Mouse (Mus musculus) limb, embryonic 10.5 days (tissue): ENCODE data around the gene Rtl8a. TPM values are rescaled to one million over a fixed set of nuclear protein-coding genes. Genes with fewer than 3 reads are reported as not detected.
A peak's percentile ranks its signal among the peaks of the same experiment; 100 is the strongest.
"Not testable (repeated sequence)": the region's sequence is repeated elsewhere in the genome, so short reads cannot be mapped to it uniquely, and the experiment has no call there.

Source experiments
- DNase-seq: peaks from one replicate; pipeline ENCODE4 v3.0.0-alpha.2; 2017; ENCODE audit warnings: low spot score
- H3K27ac ChIP-seq: fragments of 300-500 bp; sonication (generic); 2 replicates; pipeline ENCODE4 v1.5.1; 2016; ENCODE audit warnings: mild to moderate bottlenecking
- H3K27me3 ChIP-seq: fragments of 300-500 bp; sonication (generic); 2 replicates; pipeline ENCODE4 v1.6.1; 2016; ENCODE audit warnings: low read depth, mild to moderate bottlenecking; ENCODE audit not compliant: poor library complexity, severe bottlenecking
- H3K36me3 ChIP-seq: fragments of 300-500 bp; sonication (generic); 2 replicates; pipeline ENCODE4 v1.6.1; 2016; ENCODE audit warnings: mild to moderate bottlenecking, moderate library complexity
- H3K4me1 ChIP-seq: fragments of 300-500 bp; sonication (generic); 2 replicates; pipeline ENCODE4 v1.6.1; 2016
- H3K4me3 ChIP-seq: fragments of 300-500 bp; sonication (generic); 2 replicates; pipeline ENCODE4 v1.5.1; 2016; ENCODE audit warnings: mild to moderate bottlenecking, moderate library complexity
- H3K9me3 ChIP-seq: fragments of 300-500 bp; sonication (generic); replicated peaks from 2 replicates; pipeline ENCODE4 v1.6.1; 2016; ENCODE audit warnings: mild to moderate bottlenecking
- WGBS: fragments of 180-500 bp; shearing (Covaris S2); methylation state at CpG from one replicate; pipeline ENCODE4 v1.1.7; 2016; 5-methylcytosine and 5-hydroxymethylcytosine counted together
- polyA plus RNA-seq: library from polyadenylated mRNA; unstranded; fragments of >200 nt; fragmentation: Nextera tagmentation; extraction: Ambion mirVana; gene quantifications from 2 replicates; pipeline ENCODE4 v1.2.1, GENCODE M21; 2016

Rtl8a gene
- polyA plus RNA-seq, 1 experiment from 2014 or later = 44.4 TPM

GRCm38 (mm10) chrX:53611395-53611794, 32.1 kb downstream of the Rtl8a start:
- DNase-seq, H3K36me3 ChIP-seq, H3K4me1 ChIP-seq, H3K27ac ChIP-seq, H3K4me3 ChIP-seq, H3K9me3 ChIP-seq, H3K27me3 ChIP-seq: not testable (repeated sequence)

GRCm38 (mm10) chrX:53610571-53610970, 32.9 kb downstream of the Rtl8a start:
- Histone ChIP-seq H3K27me3 (no peaks in the 10 kb centered on the region), H3K36me3 (no peaks in the 10 kb centered on the region), H3K27ac (no peak overlapping the region), H3K4me1 (peaks cover 5% of the 10 kb centered on the region; the same call in 1 of the 2 replicates), H3K9me3 (no peaks in the 10 kb centered on the region), H3K4me3 (no peak overlapping the region)
- DNase-seq = peak; percentile 41
- 6% methylated on average over 3 of the region's 3 CpGs for WGBS

GRCm38 (mm10) chrX:53608879-53609278, 34.6 kb downstream of the Rtl8a start, which contains the start of gene Gm14597:
Gene Gm14597 (minus strand): TSS chrX:53608979.
- H3K27me3 ChIP-seq, H3K9me3 ChIP-seq, DNase-seq, H3K4me1 ChIP-seq, H3K36me3 ChIP-seq: not testable (repeated sequence)
- 0 out of 2 replicates have a peak within 1 kb of the TSS, but pooled peaks have one; percentile 64 for H3K27ac ChIP-seq
- WGBS = 56% methylated on average over 3 of the region's 4 CpGs
- H3K4me3 ChIP-seq = peak within 1 kb of the TSS; percentile 49

- 25% methylated on average over 18 of the region's 18 CpGs for WGBS
- no peak for DNase-seq
- H3K4me3 ChIP-seq = peak overlapping the region; percentile 49
- H3K9me3 ChIP-seq = no peaks in the 10 kb centered on the region
- H3K27ac ChIP-seq = 0 out of 2 replicates have a peak overlapping the region, but pooled peaks have one; percentile 64
- H3K4me1 ChIP-seq = peaks cover 5% of the 10 kb centered on the region; the same call in 1 of the 2 replicates
- H3K36me3 ChIP-seq = no peaks in the 10 kb centered on the region
- H3K27me3 ChIP-seq = no peaks in the 10 kb centered on the region
Measured at GRCm38 (mm10) chrX:53608122-53608813, 35.2 kb downstream of the Rtl8a start.

- Histone ChIP-seq H3K27ac (0 out of 2 replicates have a peak within 1 kb of the TSS, but pooled peaks have one; percentile 64), H3K27me3 (no peaks in the 10 kb centered on the region), H3K9me3 (no peaks in the 10 kb centered on the region), H3K36me3 (no peaks in the 10 kb centered on the region), H3K4me3 (peak within 1 kb of the TSS; percentile 49), H3K4me1 (peaks cover 5% of the 10 kb centered on the region; the same call in 1 of the 2 replicates)
- peak; percentile 54 for DNase-seq
- WGBS = 20% methylated on average over 19 of the region's 20 CpGs
Measured at GRCm38 (mm10) chrX:53607242-53608121, 36.0 kb downstream of the Rtl8a start, which contains the start of gene Rtl8c. Gene Rtl8c (plus strand): TSS chrX:53608032.

GRCm38 (mm10) chrX:53606176-53606575, 37.3 kb downstream of the Rtl8a start:
- H3K4me3 ChIP-seq = not testable (repeated sequence)
- 19% methylated on average over 1 of the region's 1 CpGs for WGBS

GRCm38 (mm10) chrX:53599993-53600392, 43.5 kb downstream of the Rtl8a start:
- H3K4me1 ChIP-seq, H3K4me3 ChIP-seq, H3K27me3 ChIP-seq, H3K36me3 ChIP-seq, DNase-seq, H3K9me3 ChIP-seq, H3K27ac ChIP-seq: not testable (repeated sequence)
- WGBS = 53% methylated on average over 2 of the region's 2 CpGs

More at GRCm38 (mm10) chrX:53606176-53606575, 37.3 kb downstream of the Rtl8a start:
- not testable (repeated sequence) for H3K27me3 ChIP-seq, H3K4me1 ChIP-seq, DNase-seq, H3K9me3 ChIP-seq, H3K27ac ChIP-seq, H3K36me3 ChIP-seq

Other genes starting within 250 kb of the Rtl8a start
- gene Etd, start 208.8 kb downstream of the Rtl8a start, polyA plus RNA-seq = not detected in 2 replicates
- gene Rtl8c, start 35.6 kb downstream of the Rtl8a start, polyA plus RNA-seq = 15.5 and 16.7 TPM in 2 replicates
- not detected in 2 replicates for gene Gm14597, start 34.7 kb downstream of the Rtl8a start, polyA plus RNA-seq
- 42.8 and 44.0 TPM in 2 replicates for gene Rtl8b, start 26.7 kb upstream of the Rtl8a start, polyA plus RNA-seq
- 0.26 TPM in 1 of 2 replicates, not detected in the other for gene 4930502E18Rik, start 81.1 kb upstream of the Rtl8a start, polyA plus RNA-seq
- gene 1700013H16Rik, start 114.1 kb upstream of the Rtl8a start, polyA plus RNA-seq = not detected in 2 replicates
- not detected in 2 replicates for gene Zfp36l3, start 132.7 kb upstream of the Rtl8a start, polyA plus RNA-seq
- gene Xlr, start 154.0 kb upstream of the Rtl8a start, polyA plus RNA-seq = 0.25 and 0.83 TPM in 2 replicates